In the genomic region with DNA sequence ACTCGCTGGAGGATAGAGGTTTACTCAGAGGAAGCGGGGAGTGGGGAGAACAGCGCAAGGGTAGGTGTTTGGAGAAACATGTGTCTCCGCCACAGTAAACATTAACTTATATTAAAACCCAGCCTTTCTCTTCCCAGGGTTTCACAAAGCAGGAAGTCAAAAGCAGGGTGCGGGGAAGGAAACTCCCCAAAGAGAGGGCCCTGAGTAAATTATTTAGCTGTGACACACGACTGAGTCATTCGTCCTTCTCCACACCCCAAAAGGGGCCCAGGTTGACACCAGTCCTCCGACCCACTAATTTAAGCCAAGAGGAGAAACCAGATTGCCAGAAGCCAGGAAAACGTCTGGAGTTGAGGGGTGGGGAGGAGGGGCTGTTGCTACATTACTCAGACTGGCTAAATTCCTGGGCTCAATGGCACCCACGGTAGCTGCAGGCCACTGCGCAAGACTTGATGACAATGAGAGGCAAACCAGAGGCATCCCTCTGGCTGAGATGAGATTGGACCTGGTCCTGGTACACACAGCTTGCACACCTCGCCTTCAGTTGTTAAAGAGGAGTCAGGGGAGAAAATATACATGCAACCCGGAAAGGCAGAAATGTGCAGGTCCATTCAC, we compare ENCODE assay signal across 10 mouse cellular contexts. TPM values are rescaled to one million over a fixed set of nuclear protein-coding genes. Genes with fewer than 3 reads are reported as not detected.
DNase-seq lines count a peak whose midpoint lies in the region; ATAC-seq and TF ChIP-seq lines count a peak whose summit lies in the region.
"Had no signal": no experiment of that assay in that cellular context is flagged by ENCODE, and none has a peak within 500 bp of the region (broad histone marks: within the 10 kb centered on the region; RNA-seq: fewer than 3 reads in every experiment).

No protein-coding gene starts in this region.

- no peak overlapping the region for H3K27ac ChIP-seq in heart, embryonic 12.5 days (ENCODE audit: poor library complexity, severe bottlenecking)
- H3K27ac ChIP-seq in heart, embryonic 10.5 days, result no peak overlapping the region
- H3K27ac ChIP-seq in testis, adult 2 months (ENCODE audit: control insufficient read depth, insufficient read depth, low read depth, low read length), result no peak overlapping the region
- no peak overlapping the region for H3K27ac ChIP-seq in liver, embryonic 12.5 days

- peaks cover 21% of the 10 kb centered on the region for H3K4me1 ChIP-seq in heart, embryonic 12.5 days (replicated peaks)
- H3K4me1 ChIP-seq in heart, embryonic 10.5 days, result peaks cover 16% of the 10 kb centered on the region
- peaks cover 8% of the 10 kb centered on the region; the same call in 1 of the 2 replicates for H3K4me1 ChIP-seq in testis, adult 2 months (ENCODE audit: control insufficient read depth, insufficient read depth, low read length)
- peaks cover 20% of the 10 kb centered on the region for H3K4me1 ChIP-seq in liver, embryonic 12.5 days

- intact Hi-C loops in left cerebral cortex, postnatal 25 days (cut with DNase I), result loop anchor here (1.0 to 2.0 kb wide), 2 partner anchors 352 to 378 kb away; no protein-coding TSS in a partner anchor

- no peak for DNase-seq in heart, embryonic 10.5 days (ENCODE audit: low spot score)
- no peak for DNase-seq in testis, postnatal 10 days (ENCODE audit: low spot score)
- DNase-seq in adrenal gland, adult (ENCODE audit: inconsistent age in 2 of 2, low spot score in 1 of 2), result no peak
- no peak for DNase-seq in left cerebral cortex, postnatal 25 days (ENCODE audit: low spot score in 2 of 2)
- no peak for DNase-seq in cerebellum, adult 18-20 months

- H3K9me3 ChIP-seq in heart, embryonic 12.5 days (replicated peaks), result no peaks in the 10 kb centered on the region
- H3K9me3 ChIP-seq in heart, embryonic 10.5 days, result no peaks in the 10 kb centered on the region
- H3K9me3 ChIP-seq in liver, embryonic 12.5 days (replicated peaks), result no peaks in the 10 kb centered on the region

- TF ChIP-seq POLR2A in testis, adult 2 months (IDR thresholded peaks at IDR 0.05; ENCODE audit: control insufficient read depth, low read depth, low read length), result no peak

- TF ChIP-seq CTCF in testis, adult 2 months (IDR thresholded peaks at IDR 0.05; ENCODE audit: control insufficient read depth, insufficient read depth, insufficient replicate concordance, low read depth, low read length), result no peak

- 19% methylated on average over 13 of the region's 13 CpGs for WGBS in heart, embryonic 12.5 days
- 29% methylated on average over 13 of the region's 13 CpGs for WGBS in heart, embryonic 10.5 days
- 22% methylated on average over 13 of the region's 13 CpGs for WGBS in liver, embryonic 12.5 days (ENCODE audit: insufficient replicate concordance)

- H3K27me3 ChIP-seq in heart, embryonic 12.5 days (replicated peaks), result peaks cover 66% of the 10 kb centered on the region
- H3K27me3 ChIP-seq in heart, embryonic 10.5 days (ENCODE audit: insufficient read depth, poor library complexity, severe bottlenecking), result peaks cover 66% of the 10 kb centered on the region
- no peaks in the 10 kb centered on the region for H3K27me3 ChIP-seq in testis, adult 2 months (ENCODE audit: control insufficient read depth, insufficient read depth, low read length)
- peaks cover 53% of the 10 kb centered on the region for H3K27me3 ChIP-seq in liver, embryonic 12.5 days (replicated peaks)

- no peak overlapping the region for H3K9ac ChIP-seq in heart, embryonic 12.5 days
- H3K9ac ChIP-seq in liver, embryonic 12.5 days, result no peak overlapping the region

- H3K4me3 ChIP-seq in heart, embryonic 12.5 days, result no peak overlapping the region
- no peak overlapping the region for H3K4me3 ChIP-seq in heart, embryonic 10.5 days
- H3K4me3 ChIP-seq in testis, adult 2 months (ENCODE audit: control insufficient read depth, low read depth, low read length), result 0 out of 2 replicates have a peak overlapping the region, but pooled peaks have one; percentile 29
- H3K4me3 ChIP-seq in liver, embryonic 12.5 days, result no peak overlapping the region

- H3K4me2 ChIP-seq in heart, embryonic 12.5 days, result peak overlapping the region; percentile 10
- peak overlapping the region; percentile 34 for H3K4me2 ChIP-seq in liver, embryonic 12.5 days

- no peak for ATAC-seq in heart, embryonic 12.5 days (ENCODE audit: insufficient number of reproducible peaks, low FRiP score)
- ATAC-seq in liver, embryonic 12.5 days, result no peak

- no peaks in the 10 kb centered on the region for H3K36me3 ChIP-seq in heart, embryonic 12.5 days
- H3K36me3 ChIP-seq in heart, embryonic 10.5 days, result no peaks in the 10 kb centered on the region
- H3K36me3 ChIP-seq in testis, adult 2 months (ENCODE audit: control insufficient read depth, insufficient read depth, low read length), result no peaks in the 10 kb centered on the region
- H3K36me3 ChIP-seq in liver, embryonic 12.5 days, result no peaks in the 10 kb centered on the region

RNA-seq across cellular contexts. Expression of gene Cdx2, which starts 14.5 kb away (rescaled TPM):
- not detected in 2 replicates for polyA plus RNA-seq in heart, embryonic 12.5 days (2016; fragmentation: Nextera tagmentation; extraction: Ambion mirVana)
- not detected in 2 replicates for polyA plus RNA-seq in heart, embryonic 10.5 days (2016; fragmentation: Nextera tagmentation; extraction: Ambion mirVana)
- polyA plus RNA-seq in testis, adult 2 months (2012; rRNA removed), result 0.10 TPM in 1 of 2 replicates, not detected in the other
- not detected in 2 replicates for polyA plus RNA-seq in liver, embryonic 12.5 days (2016; fragmentation: Nextera tagmentation; extraction: Ambion mirVana)
- not detected for total RNA-seq in left cerebral cortex, postnatal 25 days (2021)

RNA-seq across cellular contexts. Expression of gene Pdx1, which starts 22.9 kb away (rescaled TPM):
- polyA plus RNA-seq in heart, embryonic 12.5 days (2016; fragmentation: Nextera tagmentation; extraction: Ambion mirVana), result not detected in 2 replicates
- 0.44 TPM in 1 of 2 replicates, not detected in the other for polyA plus RNA-seq in heart, embryonic 10.5 days (2016; fragmentation: Nextera tagmentation; extraction: Ambion mirVana)
- 0.07 TPM in 1 of 2 replicates, not detected in the other for polyA plus RNA-seq in testis, adult 2 months (2012; rRNA removed)
- 0.06 and 0.25 TPM in 2 replicates for polyA plus RNA-seq in liver, embryonic 12.5 days (2016; fragmentation: Nextera tagmentation; extraction: Ambion mirVana)
- not detected for total RNA-seq in left cerebral cortex, postnatal 25 days (2021)
- polyA plus RNA-seq: heart, embryonic 16.5 days; limb, embryonic 14.5 days had no signal

RNA-seq across cellular contexts. Expression of gene Urad, which starts 29.6 kb away (rescaled TPM):
- not detected in 2 replicates for polyA plus RNA-seq in heart, embryonic 12.5 days (2016; fragmentation: Nextera tagmentation; extraction: Ambion mirVana)
- polyA plus RNA-seq in heart, embryonic 10.5 days (2016; fragmentation: Nextera tagmentation; extraction: Ambion mirVana), result not detected in 2 replicates
- polyA plus RNA-seq in testis, adult 2 months (2012; rRNA removed), result not detected in 2 replicates
- 0.21 TPM in 1 of 2 replicates, not detected in the other for polyA plus RNA-seq in liver, embryonic 12.5 days (2016; fragmentation: Nextera tagmentation; extraction: Ambion mirVana)
- not detected for total RNA-seq in left cerebral cortex, postnatal 25 days (2021)
- polyA plus RNA-seq: heart, embryonic 16.5 days; limb, embryonic 14.5 days had no signal
